Mouse (Mus musculus): ENCODE measurements around the gene Trap1a.
A peak's percentile ranks its signal among the peaks of the same experiment; 100 is the strongest.
"Not testable (repeated sequence)": the region's sequence is repeated elsewhere in the genome, so short reads cannot be mapped to it uniquely, and the experiment has no call there.

The Trap1a gene

DNA sequence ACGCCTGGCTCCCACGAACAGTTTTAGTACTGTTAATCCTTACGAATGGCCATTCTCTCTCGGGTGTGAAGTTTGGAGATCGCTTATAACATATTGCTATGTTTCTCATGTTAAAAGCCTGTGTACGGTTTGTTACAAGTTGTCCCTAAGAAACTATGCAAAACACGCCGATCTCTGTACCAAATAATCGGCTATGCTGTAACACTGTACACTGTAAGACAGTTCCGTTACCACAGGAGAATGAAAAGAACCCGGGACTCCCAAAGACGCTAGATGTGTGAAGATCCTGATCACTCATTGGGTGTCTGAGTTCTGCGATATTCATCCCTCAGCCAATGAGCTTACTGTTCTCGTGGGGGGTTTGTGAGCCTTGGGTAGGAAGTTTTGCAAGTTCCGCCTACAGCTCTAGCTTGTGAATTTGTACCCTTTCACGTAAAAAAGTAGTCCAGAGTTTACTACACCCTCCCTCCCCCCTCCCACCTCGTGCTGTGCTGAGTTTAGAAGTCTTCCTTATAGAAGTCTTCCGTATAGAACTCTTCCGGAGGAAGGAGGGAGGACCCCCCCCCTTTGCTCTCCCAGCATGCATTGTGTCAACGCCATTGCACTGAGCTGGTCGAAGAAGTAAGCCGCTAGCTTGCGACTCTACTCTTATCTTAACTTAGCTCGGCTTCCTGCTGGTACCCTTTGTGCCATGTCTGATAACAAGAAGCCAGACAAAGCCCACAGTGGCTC is at the start of gene Trap1a:
TSS of gene Trap1a (plus strand) at position 421 of the 732 bp plus-strand sequence.
- DNase-seq (ENCODE audit: low read depth, low spot score) = no peak

DNA sequence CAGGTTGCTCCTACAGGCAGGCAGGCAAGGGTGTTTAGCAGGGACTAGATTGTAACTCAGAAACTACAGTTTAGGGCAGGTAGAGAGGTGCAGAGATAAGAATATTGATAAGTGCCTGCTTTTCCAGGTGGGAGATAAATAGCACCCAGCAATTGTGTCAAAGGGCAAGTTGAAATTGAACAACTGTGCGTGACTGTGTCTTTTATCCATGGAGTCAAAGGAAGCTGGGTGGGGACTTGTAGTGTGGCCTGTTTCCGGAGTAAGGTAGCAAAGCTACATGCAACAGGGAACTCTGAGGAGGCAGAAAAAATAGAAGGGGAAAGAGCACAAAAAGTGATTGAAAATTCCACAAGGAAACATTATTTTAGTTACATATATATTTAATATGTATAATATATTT is 40.4 kb upstream of the Trap1a start:
- DNase-seq (ENCODE audit: low read depth, low spot score) = no peak

DNA sequence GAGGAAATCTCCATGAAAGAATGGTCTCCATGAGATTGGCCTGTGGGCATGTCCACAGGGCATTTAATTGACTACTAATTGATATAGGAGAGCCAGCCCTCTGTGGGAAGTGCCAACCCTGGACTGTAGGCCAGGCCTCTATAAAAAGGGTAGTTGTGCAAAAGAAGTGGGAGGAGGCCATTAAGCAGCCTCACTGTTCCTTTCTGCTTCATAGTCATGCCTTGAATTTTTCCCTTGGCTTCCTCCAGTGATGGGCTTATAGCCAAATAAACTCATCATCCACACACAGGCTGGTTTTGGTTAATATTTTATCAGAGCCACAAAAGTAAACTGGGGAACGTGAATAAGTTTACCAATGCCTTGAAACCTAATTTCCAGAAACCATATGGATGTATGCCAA is 38.2 kb upstream of the Trap1a start:
- DNase-seq (ENCODE audit: low read depth, low spot score) = no peak

GRCm38 (mm10) chrX:139317356-139317755 is 16.1 kb upstream of the Trap1a start:
- DNase-seq (ENCODE audit: low read depth, low spot score) = not testable (repeated sequence)

GRCm38 (mm10) chrX:139332583-139332982 is 900 bp upstream of the Trap1a start:
- no peak for DNase-seq (ENCODE audit: low read depth, low spot score)

DNA sequence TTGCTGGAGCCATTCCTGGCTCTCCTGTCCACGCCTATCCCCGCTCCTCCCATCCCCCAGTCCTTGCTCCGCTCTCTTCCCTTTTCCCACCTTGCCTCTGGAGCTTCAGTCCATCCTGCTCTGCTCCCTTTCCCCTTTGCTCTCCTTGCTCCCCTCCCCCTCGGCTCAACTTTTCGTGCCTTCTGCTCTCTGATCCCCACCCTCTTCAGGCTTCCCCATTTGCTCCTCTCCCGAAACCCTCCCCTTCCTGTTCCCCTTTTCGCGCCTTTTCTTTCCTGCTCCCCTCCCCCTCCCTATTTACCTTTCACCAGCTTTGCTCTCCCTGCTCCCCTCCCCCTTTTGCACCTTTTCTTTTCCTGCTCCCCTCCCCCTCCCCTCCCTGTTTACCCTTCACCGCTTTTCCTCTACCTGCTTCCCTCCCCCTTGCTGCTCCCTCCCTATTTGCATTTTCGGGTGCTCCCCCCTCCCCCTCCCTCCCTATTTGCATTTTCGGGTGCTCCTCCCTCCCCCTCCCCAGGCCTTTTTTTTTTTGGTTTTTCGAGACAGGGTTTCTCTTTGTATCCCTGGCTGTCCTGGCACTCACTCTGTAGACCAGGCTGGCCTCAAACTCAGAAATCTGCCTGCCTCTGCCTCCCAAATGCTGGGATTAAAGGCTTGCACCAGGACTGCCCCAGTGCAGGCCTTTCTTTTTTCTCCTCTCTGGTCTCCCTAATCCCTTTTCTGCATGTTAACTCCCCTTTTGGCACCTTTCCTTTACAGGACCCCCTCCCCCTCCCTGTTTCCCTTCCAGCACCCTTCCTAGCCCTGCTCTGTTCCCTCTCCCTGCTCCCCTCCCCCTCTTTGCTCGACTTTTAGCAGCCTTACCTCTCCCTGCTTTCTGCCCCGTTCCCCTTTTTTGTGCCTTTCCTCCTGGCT is 1.3 kb downstream of the Trap1a start:
- no peak for DNase-seq (ENCODE audit: low read depth, low spot score)

- DNase-seq (ENCODE audit: low read depth, low spot score) = no peak
Observed at GRCm38 (mm10) chrX:139335419-139336074, 2.1 kb downstream of the Trap1a start.

GRCm38 (mm10) chrX:139339553-139339952 is 6.1 kb downstream of the Trap1a start:
- no peak for DNase-seq (ENCODE audit: low read depth, low spot score)

DNA sequence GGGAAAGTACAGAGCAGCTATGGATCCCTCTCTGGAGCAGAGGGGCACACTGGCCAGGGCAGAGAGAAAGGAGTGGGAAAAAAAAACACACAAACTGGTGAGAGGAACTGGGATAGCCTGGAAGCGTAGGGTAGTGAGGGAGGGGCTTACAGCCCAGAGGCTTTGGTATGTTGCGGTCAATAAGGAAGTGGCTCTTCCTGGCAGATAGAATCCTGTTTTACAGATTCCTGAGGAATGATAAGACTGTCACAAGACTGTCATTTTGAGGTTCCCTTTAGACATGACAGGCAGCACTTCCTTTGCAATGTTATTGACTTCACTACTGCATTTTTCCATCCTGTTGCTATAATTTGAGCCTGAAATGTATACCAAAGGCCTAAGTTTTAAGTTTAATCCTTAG is 7.7 kb downstream of the Trap1a start:
- no peak for DNase-seq (ENCODE audit: low read depth, low spot score)

GRCm38 (mm10) chrX:139352192-139352772 is 18.8 kb downstream of the Trap1a start:
- DNase-seq (ENCODE audit: low read depth, low spot score) = no peak

GRCm38 (mm10) chrX:139357639-139358260 is 24.3 kb downstream of the Trap1a start:
- DNase-seq (ENCODE audit: low read depth, low spot score) = no peak

DNA sequence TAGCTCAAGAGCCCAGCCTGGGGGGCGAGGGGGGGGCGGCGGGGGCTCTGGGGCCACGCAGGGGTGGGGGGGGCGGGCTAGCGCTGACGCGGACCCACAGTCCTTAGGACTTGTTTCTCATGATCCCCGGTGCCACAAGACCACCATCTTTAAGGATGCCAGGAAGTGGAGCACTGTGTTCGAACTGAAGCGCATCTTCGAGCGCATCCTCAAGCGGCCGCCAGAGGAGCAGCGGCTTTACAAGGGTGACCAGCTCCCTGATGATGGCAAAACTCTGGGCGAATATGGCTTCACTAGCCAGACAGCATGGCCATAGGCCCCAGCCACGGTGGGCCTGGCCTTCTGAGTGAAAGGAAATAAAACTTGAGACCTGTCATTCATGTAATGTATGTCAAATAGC is 24.9 kb downstream of the Trap1a start:
- DNase-seq (ENCODE audit: low read depth, low spot score) = no peak

- DNase-seq (ENCODE audit: low read depth, low spot score) = no peak
Observed at GRCm38 (mm10) chrX:139366837-139367528, 33.5 kb downstream of the Trap1a start.

DNA sequence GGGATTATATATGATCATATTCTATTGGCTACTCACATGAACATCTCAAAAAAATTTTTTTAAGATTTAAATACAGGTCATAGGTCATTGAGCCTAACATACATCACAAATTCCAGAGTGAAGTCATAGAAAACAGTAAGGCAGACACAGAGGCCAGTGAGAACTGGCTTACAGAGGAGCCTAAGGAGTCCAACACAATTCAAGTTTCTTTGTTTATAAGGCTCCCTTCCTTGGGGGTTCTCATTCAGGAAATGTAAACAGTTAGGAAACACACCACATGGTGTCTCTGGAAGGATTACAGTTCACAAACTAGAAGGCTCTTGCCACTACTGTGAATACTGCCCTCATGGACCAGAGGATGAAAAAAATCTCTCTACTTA is 34.0 kb downstream of the Trap1a start:
- DNase-seq (ENCODE audit: low read depth, low spot score) = no peak

DNA sequence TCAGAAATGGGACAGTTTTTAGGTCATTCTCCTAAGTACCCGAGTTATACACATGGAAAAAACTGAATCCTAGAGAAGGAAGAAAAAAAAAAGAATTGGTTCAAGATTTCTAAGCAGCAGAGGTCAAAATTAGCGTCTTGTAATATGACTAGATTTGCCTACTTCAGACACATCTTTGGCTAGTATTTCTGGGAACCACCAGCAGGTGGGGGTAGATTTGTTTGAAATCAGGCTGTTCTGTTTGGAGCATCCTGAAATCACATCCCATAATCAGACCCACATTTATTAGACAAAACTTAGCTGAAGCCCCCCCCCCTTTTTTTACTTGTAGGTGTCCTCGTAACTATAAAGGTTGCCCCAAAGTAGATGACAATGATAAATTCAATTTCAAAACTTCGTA is 35.6 kb downstream of the Trap1a start:
- no peak for DNase-seq (ENCODE audit: low read depth, low spot score)

GRCm38 (mm10) chrX:139372665-139373064 is 39.2 kb downstream of the Trap1a start:
- DNase-seq (ENCODE audit: low read depth, low spot score) = peak; percentile 5
